Mouse (Mus musculus): ENCODE measurements around the gene Nuak1.

- no peak for TF ChIP-seq EP300 (IDR thresholded peaks at IDR 0.05; ENCODE audit: low read length)
- TF ChIP-seq GABPA (IDR thresholded peaks at IDR 0.05; ENCODE audit: insufficient replicate concordance, low read depth, low read length) = no peak
- TF ChIP-seq CTCF (conservative IDR thresholded peaks at IDR 0.05 in 1 of 2, IDR thresholded peaks at IDR 0.05 in 1 of 2; ENCODE audit: low read depth in 2 of 2, low read length in 2 of 2) = no peak
- TF ChIP-seq ZC3H11A (IDR thresholded peaks at IDR 0.05; ENCODE audit: low read depth, low read length) = no peak
- no peak for TF ChIP-seq NRF1 (IDR thresholded peaks at IDR 0.05; ENCODE audit: low read depth, low read length)
- TF ChIP-seq MAFK (IDR thresholded peaks at IDR 0.05; ENCODE audit: insufficient replicate concordance, low read length) = no peak
- TF ChIP-seq POLR2A (IDR thresholded peaks at IDR 0.05; ENCODE audit: low read depth, low read length) = no peak
- TF ChIP-seq BHLHE40 (IDR thresholded peaks at IDR 0.05; ENCODE audit: low read depth, low read length) = no peak
- no peak for TF ChIP-seq MYC (IDR thresholded peaks at IDR 0.05; ENCODE audit: low read depth, low read length)
- no peak for TF ChIP-seq MAX (IDR thresholded peaks at IDR 0.05; ENCODE audit: low read length)
- TF ChIP-seq SIN3A (IDR thresholded peaks at IDR 0.05; ENCODE audit: low read length) = no peak
- TF ChIP-seq UBTF (IDR thresholded peaks at IDR 0.05; ENCODE audit: low read depth, low read length) = no peak
These were observed 6.3 kb upstream of the Nuak1 start for GRCm38 (mm10) chr10:84446661-84447060.

All from CH12.LX (cell line).